Mouse (Mus musculus): ENCODE measurements at regions not wholly inside any gene's neighbourhood (a gene's known extent, or its start where the extent isn't known, plus 50 kb on each side); places are given as distances from the start of the nearest gene placed in this dataset.

DNA sequence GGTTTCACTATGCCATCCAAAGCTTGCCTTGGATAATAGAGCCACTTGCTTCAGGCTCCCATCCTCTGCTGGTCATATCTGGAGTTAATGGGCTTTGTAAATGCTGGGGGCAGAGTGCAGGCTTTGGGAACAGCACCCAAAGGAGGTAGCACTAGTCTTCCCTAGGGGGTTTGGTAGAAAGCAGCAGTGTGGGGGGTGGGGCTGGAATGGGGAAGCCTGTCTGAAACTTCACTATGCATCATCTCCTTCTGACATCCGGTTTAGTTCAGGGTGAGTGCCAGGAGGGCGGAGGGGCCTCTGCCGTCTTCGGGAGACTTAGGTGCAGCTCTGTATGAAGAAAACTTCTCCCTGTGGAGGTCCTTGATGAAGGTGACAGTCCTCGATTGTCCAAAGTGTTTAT lies 124.8 kb downstream of the Cd24a start:
- H3K4me3 ChIP-seq (ENCODE audit: low read depth, low read length): no peak overlapping the region
- no peaks in the 10 kb centered on the region for H3K4me1 ChIP-seq (replicated peaks; ENCODE audit: control insufficient read depth, insufficient read depth, low read length)
- WGBS: 75% methylated on average over 5 of the region's 5 CpGs
- DNase-seq (ENCODE audit: low spot score) (no peak), ATAC-seq (replicated peaks; ENCODE audit: low FRiP score, low TSS enrichment, low read depth) (no peak)
- H3K27ac ChIP-seq (ENCODE audit: low read depth): no peak overlapping the region
- H3K36me3 ChIP-seq (ENCODE audit: control insufficient read depth, insufficient read depth, low read length): no peaks in the 10 kb centered on the region
- H3K9ac ChIP-seq (ENCODE audit: low read length): no peak overlapping the region
- H3K4me2 ChIP-seq (ENCODE audit: low read length): no peak overlapping the region
- no peaks in the 10 kb centered on the region for H3K9me3 ChIP-seq (ENCODE audit: control insufficient read depth, low read length)
- no peaks in the 10 kb centered on the region for H3K27me3 ChIP-seq (replicated peaks; ENCODE audit: control insufficient read depth, insufficient read depth, low read length)

GRCm38 (mm10) chr10:43706001-43706988 lies 128.2 kb downstream of the Cd24a start:
- H3K9ac ChIP-seq (ENCODE audit: low read length): no peak overlapping the region
- DNase-seq (ENCODE audit: low spot score) (no peak), ATAC-seq (replicated peaks; ENCODE audit: low FRiP score, low TSS enrichment, low read depth) (no peak)
- 57% methylated on average over 17 of the region's 17 CpGs for WGBS
- H3K9me3 ChIP-seq (ENCODE audit: control insufficient read depth, low read length): no peaks in the 10 kb centered on the region
- H3K4me2 ChIP-seq (ENCODE audit: low read length): no peak overlapping the region
- H3K27me3 ChIP-seq (replicated peaks; ENCODE audit: control insufficient read depth, insufficient read depth, low read length): no peaks in the 10 kb centered on the region
- H3K27ac ChIP-seq (ENCODE audit: low read depth): no peak overlapping the region
- H3K36me3 ChIP-seq (ENCODE audit: control insufficient read depth, insufficient read depth, low read length): no peaks in the 10 kb centered on the region
- no peaks in the 10 kb centered on the region for H3K4me1 ChIP-seq (replicated peaks; ENCODE audit: control insufficient read depth, insufficient read depth, low read length)
- H3K4me3 ChIP-seq (ENCODE audit: low read depth, low read length): no peak overlapping the region

GRCm38 (mm10) chr10:43707011-43707410 lies 128.9 kb downstream of the Cd24a start:
- DNase-seq (ENCODE audit: low spot score): no peak
- Histone ChIP-seq H3K4me3 (ENCODE audit: low read depth, low read length) (no peak overlapping the region), H3K9ac (ENCODE audit: low read length) (no peak overlapping the region), H3K9me3 (ENCODE audit: control insufficient read depth, low read length) (no peaks in the 10 kb centered on the region), H3K27ac (ENCODE audit: low read depth) (no peak overlapping the region), H3K27me3 (replicated peaks; ENCODE audit: control insufficient read depth, insufficient read depth, low read length) (no peaks in the 10 kb centered on the region), H3K4me2 (ENCODE audit: low read length) (no peak overlapping the region), H3K36me3 (ENCODE audit: control insufficient read depth, insufficient read depth, low read length) (no peaks in the 10 kb centered on the region), H3K4me1 (replicated peaks; ENCODE audit: control insufficient read depth, insufficient read depth, low read length) (no peaks in the 10 kb centered on the region)
- ATAC-seq (replicated peaks; ENCODE audit: low FRiP score, low TSS enrichment, low read depth): no peak
- 78% methylated on average over 5 of the region's 5 CpGs for WGBS

- whole genome bisulfite sequencing: 78% methylated on average over 15 of the region's 15 CpGs
- DNase-seq (ENCODE audit: low spot score) (no peak), ATAC-seq (replicated peaks; ENCODE audit: low FRiP score, low TSS enrichment, low read depth) (no peak)
- H3K9me3 ChIP-seq (ENCODE audit: control insufficient read depth, low read length): no peaks in the 10 kb centered on the region
- no peaks in the 10 kb centered on the region for H3K36me3 ChIP-seq (ENCODE audit: control insufficient read depth, insufficient read depth, low read length)
- H3K4me2 ChIP-seq (ENCODE audit: low read length): no peak overlapping the region
- H3K27me3 ChIP-seq (replicated peaks; ENCODE audit: control insufficient read depth, insufficient read depth, low read length): no peaks in the 10 kb centered on the region
- no peak overlapping the region for H3K27ac ChIP-seq (ENCODE audit: low read depth)
- no peak overlapping the region for H3K4me3 ChIP-seq (ENCODE audit: low read depth, low read length)
- H3K4me1 ChIP-seq (replicated peaks; ENCODE audit: control insufficient read depth, insufficient read depth, low read length): no peaks in the 10 kb centered on the region
- no peak overlapping the region for H3K9ac ChIP-seq (ENCODE audit: low read length)
Observed at GRCm38 (mm10) chr10:43707821-43708373, 129.8 kb downstream of the Cd24a start.

GRCm38 (mm10) chr10:43709278-43710033 lies 131.4 kb downstream of the Cd24a start:
- ATAC-seq (replicated peaks; ENCODE audit: low FRiP score, low TSS enrichment, low read depth) (no peak), DNase-seq (ENCODE audit: low spot score) (no peak)
- WGBS: 93% methylated on average over 6 of the region's 6 CpGs

DNA sequence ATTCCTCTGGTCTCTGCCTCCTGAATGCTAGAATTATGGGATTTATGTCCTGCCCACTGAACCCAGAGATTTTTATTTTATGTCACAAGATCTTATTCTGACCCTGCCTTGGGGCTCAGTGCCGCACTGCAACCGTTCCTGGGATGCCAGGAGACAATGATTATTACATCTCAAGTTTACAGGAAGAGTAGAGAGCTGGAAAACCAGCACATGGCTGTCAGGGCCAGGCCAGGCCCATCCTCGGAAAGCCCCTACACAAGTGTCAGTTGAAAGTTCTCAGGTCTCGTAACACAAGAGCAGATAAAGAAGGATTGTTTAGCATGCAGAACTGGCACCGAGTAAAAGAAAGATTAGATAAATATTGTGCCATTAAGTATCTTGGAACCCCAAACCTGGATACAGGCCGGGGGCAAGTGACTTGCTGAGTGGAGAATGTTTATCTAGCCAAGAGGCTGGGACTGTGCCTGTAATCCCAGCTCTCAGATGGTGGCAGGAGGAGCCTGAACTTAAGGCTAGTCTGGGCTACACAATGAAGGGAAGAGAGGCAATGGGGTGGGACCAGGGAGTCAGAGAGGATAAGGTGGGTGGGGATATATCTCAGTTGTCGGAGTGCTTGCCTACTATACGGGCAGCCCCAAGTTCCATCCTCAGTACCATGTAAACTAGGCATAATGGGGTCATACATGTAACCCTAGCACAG lies 132.3 kb downstream of the Cd24a start:
- no peak overlapping the region for H3K4me2 ChIP-seq (ENCODE audit: low read length)
- H3K4me1 ChIP-seq (replicated peaks; ENCODE audit: control insufficient read depth, insufficient read depth, low read length): no peaks in the 10 kb centered on the region
- no peak overlapping the region for H3K27ac ChIP-seq (ENCODE audit: low read depth)
- no peak overlapping the region for H3K4me3 ChIP-seq (ENCODE audit: low read depth, low read length)
- H3K9me3 ChIP-seq (ENCODE audit: control insufficient read depth, low read length): no peaks in the 10 kb centered on the region
- no peak for DNase-seq (ENCODE audit: low spot score)
- H3K27me3 ChIP-seq (replicated peaks; ENCODE audit: control insufficient read depth, insufficient read depth, low read length): no peaks in the 10 kb centered on the region
- WGBS: 72% methylated on average over 8 of the region's 8 CpGs
- no peaks in the 10 kb centered on the region for H3K36me3 ChIP-seq (ENCODE audit: control insufficient read depth, insufficient read depth, low read length)
- no peak for ATAC-seq (replicated peaks; ENCODE audit: low FRiP score, low TSS enrichment, low read depth)
- H3K9ac ChIP-seq (ENCODE audit: low read length): no peak overlapping the region

More at GRCm38 (mm10) chr10:43709278-43710033, 131.4 kb downstream of the Cd24a start:
- Histone ChIP-seq H3K4me2 (ENCODE audit: low read length) (no peak overlapping the region), H3K27ac (ENCODE audit: low read depth) (no peak overlapping the region), H3K36me3 (ENCODE audit: control insufficient read depth, insufficient read depth, low read length) (no peaks in the 10 kb centered on the region), H3K9ac (ENCODE audit: low read length) (no peak overlapping the region), H3K9me3 (ENCODE audit: control insufficient read depth, low read length) (no peaks in the 10 kb centered on the region), H3K4me1 (replicated peaks; ENCODE audit: control insufficient read depth, insufficient read depth, low read length) (no peaks in the 10 kb centered on the region), H3K27me3 (replicated peaks; ENCODE audit: control insufficient read depth, insufficient read depth, low read length) (no peaks in the 10 kb centered on the region), H3K4me3 (ENCODE audit: low read depth, low read length) (no peak overlapping the region)

GRCm38 (mm10) chr10:43710886-43711256 lies 132.8 kb downstream of the Cd24a start:
- ATAC-seq (replicated peaks; ENCODE audit: low FRiP score, low TSS enrichment, low read depth): no peak
- Histone ChIP-seq H3K4me1 (replicated peaks; ENCODE audit: control insufficient read depth, insufficient read depth, low read length) (no peaks in the 10 kb centered on the region), H3K27ac (ENCODE audit: low read depth) (no peak overlapping the region), H3K9me3 (ENCODE audit: control insufficient read depth, low read length) (no peaks in the 10 kb centered on the region), H3K27me3 (replicated peaks; ENCODE audit: control insufficient read depth, insufficient read depth, low read length) (no peaks in the 10 kb centered on the region), H3K36me3 (ENCODE audit: control insufficient read depth, insufficient read depth, low read length) (no peaks in the 10 kb centered on the region), H3K4me3 (ENCODE audit: low read depth, low read length) (no peak overlapping the region), H3K4me2 (ENCODE audit: low read length) (no peak overlapping the region), H3K9ac (ENCODE audit: low read length) (no peak overlapping the region)
- 84% methylated on average over 2 of the region's 2 CpGs for WGBS
- DNase-seq (ENCODE audit: low spot score): no peak

GRCm38 (mm10) chr10:43712657-43713056 lies 134.6 kb downstream of the Cd24a start:
- ATAC-seq (replicated peaks; ENCODE audit: low FRiP score, low TSS enrichment, low read depth) (no peak), DNase-seq (ENCODE audit: low spot score) (no peak)
- Histone ChIP-seq H3K36me3 (ENCODE audit: control insufficient read depth, insufficient read depth, low read length) (no peaks in the 10 kb centered on the region), H3K4me2 (ENCODE audit: low read length) (no peak overlapping the region), H3K4me3 (ENCODE audit: low read depth, low read length) (no peak overlapping the region), H3K9me3 (ENCODE audit: control insufficient read depth, low read length) (no peaks in the 10 kb centered on the region), H3K4me1 (replicated peaks; ENCODE audit: control insufficient read depth, insufficient read depth, low read length) (no peaks in the 10 kb centered on the region), H3K27ac (ENCODE audit: low read depth) (no peak overlapping the region), H3K9ac (ENCODE audit: low read length) (no peak overlapping the region), H3K27me3 (replicated peaks; ENCODE audit: control insufficient read depth, insufficient read depth, low read length) (no peaks in the 10 kb centered on the region)
